Mouse (Mus musculus) CD4-positive, CD25-positive, alpha-beta regulatory T cell, adult 4 months (primary cell): ENCODE measurements around the gene Prkci. TPM values are rescaled to one million over a fixed set of nuclear protein-coding genes. Genes with fewer than 3 reads are reported as not detected.

Experiments
- ATAC-seq: one replicate; pipeline ENCODE4 v1.8.0; 2017
- polyA plus RNA-seq, 2 experiments: library from polyadenylated mRNA; unstranded; fragments of 100-300 nt; shearing (Covaris generic); gene quantifications; one replicate each; pipeline ENCODE4 v1.2.1; 2017

Gene Prkci
- polyA plus RNA-seq, 2 experiments from 2014 or later: 1.4 to 2.8 TPM

DNA sequence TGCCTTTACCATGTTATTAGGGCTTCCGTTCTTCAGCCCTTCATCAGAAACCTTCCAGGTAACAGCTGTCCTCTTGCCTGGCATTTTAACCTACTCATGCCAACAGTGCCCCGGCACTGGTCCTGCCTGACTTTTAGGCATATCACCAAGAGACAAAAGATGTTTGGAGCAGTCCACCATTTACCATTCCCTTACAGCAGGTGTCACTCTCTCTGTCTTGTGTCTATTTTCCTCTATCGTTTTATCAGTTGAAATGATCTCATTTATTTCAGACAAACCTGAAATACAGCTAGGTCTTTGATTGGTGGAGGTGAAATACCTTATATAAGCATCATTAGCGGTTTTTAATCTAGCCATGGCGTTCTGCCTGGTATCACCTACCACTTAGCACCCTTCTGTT lies 53.5 kb downstream of the Prkci start:
- ATAC-seq: peak; percentile 45

DNA sequence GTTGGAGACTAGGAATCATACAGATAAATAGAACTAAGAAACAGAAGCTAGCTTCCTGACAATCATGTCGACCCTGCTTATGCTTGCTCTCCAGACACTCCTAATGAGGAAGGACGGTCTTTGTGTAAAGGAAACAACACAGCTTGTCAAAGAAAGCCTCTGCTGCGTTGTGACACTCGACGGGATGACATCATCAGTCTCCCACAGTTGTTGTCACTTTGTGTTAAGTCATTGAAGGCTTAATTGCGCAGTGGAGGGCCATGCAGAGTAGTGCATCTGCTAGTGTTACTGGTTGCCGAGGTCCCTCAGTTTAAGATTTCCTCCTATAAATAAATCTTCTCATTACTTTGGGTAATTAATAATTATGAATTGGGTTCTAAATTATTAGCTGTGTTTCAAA lies 54.8 kb downstream of the Prkci start:
- no peak for ATAC-seq

DNA sequence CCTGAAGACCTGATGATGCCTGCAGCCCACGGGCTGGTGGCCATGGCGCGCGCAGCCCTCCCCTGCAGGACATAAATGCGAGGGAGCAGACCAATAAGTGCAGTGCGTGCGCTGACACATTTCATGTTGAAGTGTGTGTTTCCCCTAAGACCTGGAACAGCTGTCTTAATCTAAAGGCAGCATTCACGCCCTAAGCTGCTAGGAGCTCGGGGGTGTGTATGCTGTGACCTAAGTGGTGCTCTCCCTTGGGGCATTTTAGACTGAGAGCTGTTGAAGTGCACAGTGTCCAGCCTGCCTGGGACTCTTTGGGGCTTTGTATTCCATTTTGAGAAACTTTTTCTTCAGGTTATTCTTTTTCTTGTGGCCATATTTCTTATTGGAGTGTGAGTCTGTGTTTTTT lies 56.2 kb downstream of the Prkci start:
- no peak for ATAC-seq

DNA sequence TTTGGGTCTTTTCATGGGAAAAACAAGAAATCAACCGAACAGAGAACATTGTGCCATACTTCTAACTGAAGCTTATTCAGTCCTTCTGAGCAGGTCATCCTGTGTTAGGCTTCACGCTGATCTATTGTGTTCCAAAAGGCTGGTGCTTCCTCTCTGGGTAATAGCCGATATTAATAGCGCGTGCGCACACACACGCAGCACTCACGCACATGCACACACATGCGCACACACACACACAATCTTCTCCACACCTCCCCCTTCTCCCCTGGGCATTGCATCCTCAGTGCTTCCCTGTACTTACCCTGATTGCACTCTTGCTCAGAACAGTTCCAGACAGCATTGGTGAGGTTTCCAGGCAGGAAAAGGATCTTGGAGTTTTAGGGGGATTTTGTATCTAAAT lies 57.6 kb downstream of the Prkci start:
- no peak for ATAC-seq

DNA sequence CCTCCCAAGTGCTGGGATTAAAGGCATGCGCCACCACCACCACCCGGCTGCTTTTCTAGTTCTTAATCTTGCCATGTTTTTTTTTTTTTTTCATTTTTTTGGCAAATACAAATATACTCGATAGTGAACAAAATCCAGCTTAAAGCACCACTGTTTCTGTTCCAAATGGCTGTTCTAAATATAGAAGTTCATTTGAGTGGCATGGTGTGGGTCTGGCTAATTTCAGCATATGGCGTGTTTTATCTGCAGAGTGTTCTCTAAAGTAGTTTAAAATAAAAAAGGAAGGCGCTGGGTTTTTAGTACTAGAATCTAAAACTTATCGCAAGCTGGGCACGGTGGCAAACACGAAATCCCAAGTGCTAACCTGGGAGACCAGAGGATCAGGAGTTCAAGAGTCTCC lies 59.3 kb downstream of the Prkci start:
- ATAC-seq: no peak

DNA sequence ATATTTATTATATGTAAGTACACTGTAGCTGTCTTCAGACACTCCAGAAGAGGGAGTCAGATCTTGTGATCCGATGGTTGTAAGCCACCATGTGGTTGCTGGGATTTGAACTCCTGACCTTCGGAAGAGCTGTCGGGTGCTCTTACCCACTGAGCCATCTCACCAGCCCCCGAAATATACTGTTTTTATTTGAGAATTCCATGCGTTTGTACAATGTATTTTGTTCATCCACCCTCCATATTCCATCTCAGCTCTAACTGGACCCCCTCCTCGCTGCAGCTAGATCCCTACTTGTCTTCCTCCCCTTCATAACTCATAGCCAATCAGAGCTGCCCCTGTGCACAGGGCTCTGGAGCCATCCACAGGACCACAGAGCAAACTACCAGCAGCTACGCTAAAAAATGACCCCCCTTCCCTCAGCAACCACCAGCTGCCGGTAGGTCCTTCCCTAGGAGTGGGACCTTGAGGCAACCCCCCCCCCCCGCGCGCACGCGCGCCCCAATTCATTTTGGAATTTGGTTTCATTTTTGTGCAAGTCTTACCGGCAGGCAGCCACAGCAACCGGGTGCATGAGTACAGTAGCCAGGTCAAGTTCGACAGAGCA lies 60.6 kb downstream of the Prkci start:
- ATAC-seq: no peak

DNA sequence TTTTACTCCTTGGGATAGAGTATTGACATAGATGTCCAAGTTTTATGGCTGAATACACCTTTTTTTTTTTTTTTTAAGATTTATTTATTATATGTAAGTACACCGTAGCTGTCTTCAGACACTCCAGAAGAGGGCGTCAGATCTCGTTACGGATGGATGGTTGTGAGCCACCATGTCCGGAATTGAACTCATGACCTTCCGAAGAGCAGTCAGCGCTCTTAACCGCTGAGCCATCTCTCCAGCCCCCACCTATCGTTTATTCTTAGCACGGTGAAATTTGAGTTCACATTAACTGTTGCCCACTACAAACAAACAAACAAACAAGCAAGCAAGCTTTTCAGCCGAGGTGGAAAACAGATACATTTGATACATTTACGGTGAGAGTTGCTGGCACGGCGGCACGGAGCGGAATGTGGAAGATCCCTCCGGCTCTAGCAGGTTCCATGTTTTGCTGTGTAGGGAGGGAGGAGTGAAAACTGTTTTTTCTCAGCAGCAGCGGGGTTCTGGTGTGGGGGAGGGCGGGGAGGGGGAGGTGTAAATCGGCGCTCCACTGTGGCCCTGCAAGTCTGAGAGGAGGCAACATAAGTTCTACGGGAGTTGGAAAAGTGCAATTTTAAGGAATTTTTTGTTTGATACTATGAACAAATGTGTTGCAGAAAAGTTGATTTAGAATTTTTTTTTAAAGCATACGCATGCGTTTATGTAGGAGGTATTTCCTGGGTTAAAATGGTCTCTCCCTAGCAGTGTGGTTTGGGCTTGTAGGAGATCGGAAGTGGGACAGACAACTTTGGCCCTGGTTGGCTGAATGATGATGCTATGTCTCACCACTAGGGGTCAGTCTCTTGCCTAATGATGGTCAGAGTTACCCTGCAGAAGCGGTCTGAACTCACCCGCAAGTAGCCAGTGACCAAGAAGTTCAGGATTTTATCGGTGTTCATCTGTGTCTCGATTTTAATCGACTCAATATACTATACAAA lies 61.4 kb downstream of the Prkci start:
- peak; percentile 54 for ATAC-seq

DNA sequence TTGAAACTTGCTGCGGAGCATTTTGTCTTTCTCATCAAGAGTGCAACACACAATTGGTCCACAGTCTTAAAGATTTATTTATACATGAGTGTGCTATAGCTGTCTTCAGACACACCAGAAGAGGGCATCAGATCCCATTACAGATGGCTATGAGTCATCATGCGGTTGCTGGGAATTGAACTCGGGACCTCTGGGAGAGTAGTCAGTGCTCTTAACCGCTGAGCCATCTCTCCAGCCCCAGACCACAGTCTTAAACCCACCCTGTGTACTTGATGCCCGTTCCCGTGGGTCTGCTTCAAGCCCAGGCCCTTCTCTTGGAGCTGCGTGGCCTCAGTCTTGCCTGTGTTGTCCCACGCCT lies 65.2 kb downstream of the Prkci start:
- ATAC-seq: no peak

DNA sequence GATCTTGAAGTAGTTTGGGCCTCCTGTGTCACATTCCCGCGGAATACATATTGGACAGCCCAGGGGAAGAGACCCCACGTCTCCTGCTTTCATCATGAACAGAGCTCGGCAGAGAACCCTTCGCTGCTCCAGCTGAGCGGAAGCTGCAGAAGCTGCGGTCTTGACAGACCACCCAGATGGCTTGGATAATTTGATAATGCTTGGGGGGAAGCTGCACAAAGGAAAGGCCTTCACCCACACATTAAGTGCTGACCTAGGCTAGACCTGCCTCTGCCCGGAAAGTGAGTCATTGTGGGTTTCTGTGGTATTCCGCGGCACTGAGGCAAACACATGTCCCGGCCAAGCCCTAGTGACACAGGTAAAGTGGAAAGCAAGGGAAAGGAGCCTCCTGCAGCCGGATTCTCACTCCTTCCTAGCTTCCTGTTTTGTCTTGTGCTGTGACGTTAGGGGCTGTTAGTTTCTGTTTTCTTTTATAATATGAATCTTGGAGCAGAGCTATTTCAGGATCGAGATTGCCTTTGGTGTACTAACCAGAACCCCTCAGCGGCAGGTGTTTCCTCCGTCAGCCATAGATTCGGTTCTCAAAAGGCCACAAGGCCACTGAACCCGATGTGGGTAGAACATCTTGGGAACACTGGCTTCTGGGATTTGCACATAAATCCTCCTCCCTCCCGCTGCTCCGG lies 65.7 kb downstream of the Prkci start:
- ATAC-seq: peak; percentile 76

DNA sequence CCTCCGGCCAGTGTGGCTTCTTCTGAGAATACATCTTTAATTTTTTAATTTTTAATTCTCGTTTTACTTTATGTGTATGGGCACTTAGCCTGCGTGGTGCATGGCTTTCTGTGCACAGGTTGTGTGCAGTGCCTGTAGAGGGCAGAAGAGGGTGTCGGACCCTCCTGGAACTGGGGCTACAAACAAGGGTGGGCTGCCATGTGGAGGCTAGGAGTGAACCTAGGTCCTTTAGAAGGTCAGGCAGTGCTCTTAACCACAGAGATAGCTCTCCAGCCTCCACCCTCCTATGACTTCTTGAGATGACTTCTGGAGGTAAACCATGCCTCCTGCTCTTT lies 66.2 kb downstream of the Prkci start:
- ATAC-seq: no peak

DNA sequence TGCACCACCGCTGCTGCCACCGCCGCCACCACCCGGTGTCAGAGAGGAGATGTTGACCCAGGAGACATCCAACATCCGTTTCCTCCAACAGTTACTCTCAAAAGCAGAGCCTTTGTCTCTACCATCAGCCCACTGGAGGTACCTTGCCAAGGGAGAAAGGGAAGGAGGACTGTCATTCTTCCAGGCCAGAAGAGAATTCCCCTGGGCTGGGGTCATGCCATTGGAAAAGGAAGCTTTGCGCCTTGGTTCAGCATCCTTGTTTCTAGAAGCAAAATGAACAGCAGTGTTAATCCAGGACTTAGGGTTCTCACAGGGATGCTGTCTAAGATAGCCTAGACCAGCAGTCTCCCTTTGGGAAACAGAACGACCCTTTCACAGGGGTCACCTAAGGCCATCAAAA lies 66.8 kb downstream of the Prkci start:
- ATAC-seq: no peak

DNA sequence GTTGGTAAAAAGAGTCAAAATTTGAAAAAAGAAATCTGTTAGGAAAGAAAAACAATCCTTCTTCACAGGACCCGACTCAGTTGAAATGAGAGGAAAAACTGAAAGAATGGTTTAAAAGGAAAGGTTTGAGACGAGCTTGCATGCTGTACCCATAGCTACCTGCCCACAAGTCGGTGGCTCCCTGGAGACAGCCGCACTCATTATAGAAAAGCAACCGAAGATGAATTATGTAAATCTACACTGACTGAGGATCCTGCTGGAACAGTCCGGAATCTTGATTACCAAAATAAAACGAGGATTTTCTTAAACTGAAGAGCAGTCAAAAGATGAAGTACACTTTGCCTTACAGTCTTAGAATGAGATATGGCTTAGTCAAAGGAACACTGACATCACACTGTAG lies 72.9 kb downstream of the Prkci start:
- ATAC-seq: no peak

DNA sequence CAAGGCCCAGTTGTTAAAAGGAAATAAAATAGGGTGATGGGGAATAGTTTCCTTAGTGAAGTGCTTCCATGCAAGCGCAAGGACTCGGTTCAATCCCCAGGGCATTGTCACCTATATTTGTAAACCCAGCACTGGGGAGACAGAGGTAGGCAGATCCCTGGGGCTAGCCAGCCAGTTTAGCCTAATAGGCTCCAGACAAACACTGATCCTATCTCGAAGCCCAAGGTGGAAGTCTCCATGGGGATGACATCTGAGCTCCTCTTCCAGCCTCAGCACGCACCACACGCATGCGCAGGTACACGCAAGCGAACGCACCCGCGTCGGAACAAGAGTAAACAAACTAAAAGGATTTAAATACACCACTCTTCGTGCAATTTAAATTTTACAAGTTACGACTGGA lies 76.3 kb downstream of the Prkci start:
- ATAC-seq: no peak

DNA sequence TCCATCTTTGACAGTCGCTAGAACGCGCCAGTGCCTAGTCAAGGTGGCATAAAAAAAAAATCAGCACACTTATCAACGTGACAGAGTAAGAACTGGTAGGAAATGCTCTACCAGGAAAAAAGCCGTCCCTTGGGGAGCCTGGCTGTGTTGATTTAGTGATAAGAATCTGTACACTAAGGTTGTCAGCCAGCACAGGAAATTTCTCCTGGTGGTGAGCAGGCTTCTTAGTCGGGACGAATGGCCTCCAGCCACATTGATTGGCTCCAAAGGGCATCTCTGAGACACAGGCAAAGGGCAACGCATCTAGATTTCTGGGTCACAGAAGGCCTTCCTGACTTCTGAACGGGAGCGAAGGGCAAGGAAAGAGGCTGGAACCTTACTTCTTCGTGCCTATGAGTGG lies 80.3 kb downstream of the Prkci start:
- ATAC-seq: no peak

DNA sequence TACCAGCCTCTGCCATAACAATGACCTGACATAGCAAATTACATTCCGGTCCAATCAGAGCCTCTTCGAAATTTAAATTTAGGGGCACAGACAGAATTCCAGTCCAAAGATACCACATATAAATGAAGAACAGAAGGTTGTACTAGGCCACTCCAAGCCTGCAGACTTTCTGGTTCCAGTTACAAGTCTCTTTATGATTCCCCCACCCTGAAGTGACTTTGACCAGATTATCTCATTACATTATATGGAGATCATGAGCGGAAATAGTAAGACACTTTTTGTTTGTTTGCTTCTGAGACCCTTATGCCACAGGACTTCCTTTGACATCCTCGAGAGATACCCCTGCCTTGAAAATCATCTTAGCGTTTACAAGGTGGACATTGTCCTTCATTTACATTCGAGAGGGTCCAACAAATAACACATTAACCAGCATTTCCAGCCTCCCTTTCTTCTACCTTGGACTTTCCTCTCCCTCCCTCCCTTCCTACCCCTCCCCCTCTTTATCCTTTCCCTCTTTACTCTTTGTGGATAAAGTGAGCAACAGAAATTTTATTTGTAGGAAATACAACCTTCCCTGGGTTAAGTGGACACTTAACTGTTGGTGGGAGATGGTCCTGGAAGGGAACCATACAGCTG lies 81.6 kb downstream of the Prkci start:
- no peak for ATAC-seq

DNA sequence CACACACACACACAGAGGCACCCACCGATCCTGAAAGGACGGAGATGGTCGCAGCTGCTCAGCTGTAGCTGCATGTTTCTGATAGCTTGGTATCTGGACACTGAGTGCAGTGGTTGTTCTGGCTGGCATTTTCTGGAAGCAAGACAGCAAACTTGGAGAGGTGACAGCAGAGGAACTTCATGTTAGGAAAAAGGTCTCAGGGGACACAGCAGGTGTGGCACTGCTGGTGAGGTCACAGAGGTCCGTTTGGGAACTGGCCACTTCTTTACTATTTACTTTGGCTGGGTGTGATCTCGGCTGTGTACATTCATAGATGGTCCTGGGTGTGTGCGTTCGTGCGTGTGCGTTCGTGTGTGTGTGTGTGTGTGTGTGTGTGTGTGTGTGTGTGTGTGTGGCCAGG lies 83.9 kb downstream of the Prkci start:
- ATAC-seq: no peak

DNA sequence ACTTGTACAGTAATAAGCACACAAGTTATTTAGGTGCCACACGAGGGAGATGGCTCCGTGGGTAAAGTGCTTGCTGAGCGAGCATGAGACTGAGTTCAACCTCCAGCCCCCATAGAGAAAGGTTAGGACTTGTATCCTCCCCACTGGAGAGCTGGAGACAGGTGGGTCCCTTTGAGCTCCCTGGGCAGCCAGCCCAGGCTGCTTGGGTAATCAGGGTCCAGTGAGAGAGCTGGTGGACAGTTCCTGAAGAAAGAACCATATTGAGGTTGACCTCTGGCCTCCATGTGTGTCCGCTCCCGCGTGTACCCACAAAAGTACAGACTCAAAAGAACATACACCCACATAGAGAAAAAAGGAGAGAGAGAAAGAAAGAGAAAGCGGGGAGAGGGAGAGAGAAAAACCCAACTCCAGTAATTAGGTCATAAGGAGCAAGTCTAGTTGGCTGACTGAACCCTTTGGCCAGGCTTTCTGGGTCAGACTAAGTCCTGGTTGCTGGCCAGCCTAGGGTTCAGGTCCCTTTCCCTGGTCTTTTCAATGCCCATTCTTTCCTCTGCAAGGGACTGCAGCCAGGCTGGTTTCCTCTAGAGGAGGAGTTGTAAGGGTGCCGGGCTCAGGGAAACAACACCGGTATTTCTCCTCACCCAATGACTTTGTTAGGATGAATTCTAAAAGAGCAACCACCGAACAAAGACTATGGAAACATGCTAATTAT lies 85.4 kb downstream of the Prkci start:
- ATAC-seq: no peak

DNA sequence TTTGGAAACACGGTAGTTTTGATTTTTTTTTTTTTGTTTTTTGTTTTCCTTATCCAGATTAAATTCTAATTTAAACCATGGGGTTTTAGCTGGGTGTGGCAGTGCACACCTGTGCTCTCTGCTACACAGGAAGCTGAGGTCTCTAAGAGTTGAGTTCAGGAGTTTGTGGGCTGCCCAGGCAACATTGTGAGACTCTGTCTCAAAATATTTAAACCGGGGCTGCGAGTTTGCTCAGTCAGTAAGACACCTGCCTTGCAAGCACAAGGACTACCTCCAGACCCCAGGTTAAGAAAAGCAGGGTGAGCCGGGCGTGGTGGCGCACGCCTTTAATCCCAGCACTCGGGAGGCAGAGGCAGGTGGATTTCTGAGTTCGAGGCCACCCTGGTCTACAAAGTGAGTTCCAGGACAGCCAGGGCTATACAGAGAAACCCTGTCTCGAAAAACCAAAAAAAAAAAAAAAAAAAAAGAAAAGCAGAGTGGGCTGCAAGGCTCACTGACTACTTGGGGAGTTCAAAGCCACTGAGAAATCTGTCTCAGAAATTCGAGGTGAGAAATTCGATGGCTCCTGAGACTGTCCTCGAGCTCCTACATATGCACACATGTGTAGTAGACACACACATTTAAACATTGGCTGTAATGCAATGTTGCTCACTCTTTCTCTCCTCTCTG lies 87.4 kb downstream of the Prkci start:
- ATAC-seq: peak; percentile 77

DNA sequence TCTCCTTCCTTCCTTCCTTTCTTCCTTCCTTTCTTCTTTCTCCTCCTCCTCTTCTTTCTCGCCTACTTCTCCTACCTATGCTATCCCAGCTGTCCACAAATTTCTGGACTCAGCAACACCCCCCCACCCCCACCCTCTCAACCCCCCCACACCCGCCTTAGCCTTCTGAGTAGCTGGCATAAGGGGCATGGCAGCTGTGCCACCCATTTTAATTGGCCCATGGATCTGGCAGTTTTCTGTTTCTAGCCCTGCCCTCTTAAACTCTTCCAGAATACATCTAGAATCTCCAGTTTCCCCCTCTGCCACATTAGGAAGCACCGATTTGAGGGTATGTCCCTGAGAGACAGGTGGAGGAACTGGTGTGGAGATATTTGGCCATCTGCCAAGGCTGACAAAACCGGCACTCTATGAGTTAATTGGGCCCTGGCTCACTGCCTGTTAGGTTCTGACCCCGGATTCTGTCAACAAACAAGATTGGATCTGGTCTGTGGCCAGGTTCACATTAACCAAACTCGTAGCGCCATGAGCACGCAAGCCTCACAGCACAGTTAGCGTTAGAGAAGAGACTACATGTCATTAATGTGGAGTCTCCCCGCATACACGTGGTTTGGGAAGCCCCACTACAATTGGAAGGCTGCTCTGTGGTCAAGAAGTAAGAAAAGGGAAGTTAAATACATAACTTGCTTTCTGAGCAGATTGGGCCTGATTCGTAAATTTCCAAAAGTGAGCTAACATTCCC lies 88.1 kb downstream of the Prkci start:
- no peak for ATAC-seq

DNA sequence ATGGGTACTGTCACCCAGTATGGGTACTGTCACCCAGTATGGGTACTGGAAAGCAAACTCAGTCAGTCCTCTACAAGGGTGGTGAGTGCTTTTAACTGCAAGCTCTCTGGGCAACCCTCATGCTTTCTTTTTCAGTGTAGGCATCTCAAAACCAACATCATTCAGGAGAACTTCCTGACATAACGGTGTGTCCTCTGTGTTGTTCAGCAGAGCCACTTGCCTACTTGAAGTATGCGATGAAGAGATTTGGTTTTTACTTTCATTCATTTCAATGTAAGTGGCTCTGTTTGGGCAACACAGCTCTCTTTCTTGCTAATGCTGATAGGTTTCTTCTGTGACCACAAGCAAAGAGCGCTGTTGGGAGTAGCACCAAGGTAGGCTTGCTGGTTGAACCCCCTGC lies 89.5 kb downstream of the Prkci start:
- ATAC-seq: peak; percentile 21
